Mouse (Mus musculus): ENCODE results near the gene Mfap4. TPM values are rescaled to one million over a fixed set of nuclear protein-coding genes. Genes with fewer than 3 reads are reported as not detected.

The Mfap4 gene
- polyA plus RNA-seq, 1 experiment, result 180 TPM

- no peak for DNase-seq (ENCODE audit: low read depth)
Observed at GRCm38 (mm10) chr11:61518871-61519270, 33.6 kb downstream of the Mfap4 start.

- DNase-seq (ENCODE audit: low read depth), result no peak
Observed at GRCm38 (mm10) chr11:61519484-61520107, 34.4 kb downstream of the Mfap4 start.

- no peak for DNase-seq (ENCODE audit: low read depth)
Observed at GRCm38 (mm10) chr11:61526872-61527271, 41.6 kb downstream of the Mfap4 start.

GRCm38 (mm10) chr11:61529268-61529713 is 44.1 kb downstream of the Mfap4 start:
- no peak for DNase-seq (ENCODE audit: low read depth)

GRCm38 (mm10) chr11:61532820-61533219 is 47.6 kb downstream of the Mfap4 start:
- no peak for DNase-seq (ENCODE audit: low read depth)

- DNase-seq (ENCODE audit: low read depth), result no peak
Observed at GRCm38 (mm10) chr11:61533571-61533970, 48.3 kb downstream of the Mfap4 start.

GRCm38 (mm10) chr11:61535530-61535929 is 50.3 kb downstream of the Mfap4 start:
- DNase-seq (ENCODE audit: low read depth), result no peak

GRCm38 (mm10) chr11:61536952-61537351 is 51.7 kb downstream of the Mfap4 start:
- DNase-seq (ENCODE audit: low read depth), result no peak

GRCm38 (mm10) chr11:61537362-61537761 is 52.1 kb downstream of the Mfap4 start:
- DNase-seq (ENCODE audit: low read depth), result no peak

Other genes with a start within 250 kb of the Mfap4 start
- gene Aldh3a2, start 218.0 kb upstream of the Mfap4 start, polyA plus RNA-seq (2012; rRNA removed), result 98.8 and 111 TPM in 2 replicates
- gene Slc47a2, start 142.6 kb upstream of the Mfap4 start, polyA plus RNA-seq (2012; rRNA removed), result 1.8 and 2.8 TPM in 2 replicates
- gene Slc47a1, start 107.1 kb upstream of the Mfap4 start, polyA plus RNA-seq (2012; rRNA removed), result 3.4 and 4.1 TPM in 2 replicates
- 0.26 and 0.66 TPM in 2 replicates for gene Rnf112, start 31.3 kb upstream of the Mfap4 start, polyA plus RNA-seq (2012; rRNA removed)
- gene Mapk7, start 9.0 kb downstream of the Mfap4 start, polyA plus RNA-seq (2012; rRNA removed), result 19.7 and 21.7 TPM in 2 replicates
- 32.2 and 37.9 TPM in 2 replicates for gene B9d1, start 19.7 kb downstream of the Mfap4 start, polyA plus RNA-seq (2012; rRNA removed)
- 38.7 and 44.7 TPM in 2 replicates for gene Epn2, start 94.3 kb downstream of the Mfap4 start, polyA plus RNA-seq (2012; rRNA removed)
- gene Grap, start 167.8 kb downstream of the Mfap4 start, polyA plus RNA-seq (2012; rRNA removed), result 12.1 and 13.6 TPM in 2 replicates
- 2.6 and 3.7 TPM in 2 replicates for gene Fam83g, start 198.7 kb downstream of the Mfap4 start, polyA plus RNA-seq (2012; rRNA removed)
- gene Slc5a10, start 235.4 kb downstream of the Mfap4 start, polyA plus RNA-seq (2012; rRNA removed), result 0.09 and 0.14 TPM in 2 replicates

Data from gonadal fat pad, adult 2 months (tissue).